Mouse (Mus musculus) hindbrain, embryonic 16.5 days (tissue): ENCODE data around the gene Rplp0. TPM values are rescaled to one million over a fixed set of nuclear protein-coding genes. Genes with fewer than 3 reads are reported as not detected.

Experiments used
- ATAC-seq: fragments of 200-750 bp; cut with Nextera tagmentation; 2 replicates; pipeline ENCODE4 v1.8.0; 2017; ENCODE audit warnings: moderate TSS enrichment, moderate library complexity
- H3K27ac ChIP-seq: fragments of 300-500 bp; sonication (generic); 2 replicates; pipeline ENCODE4 v1.5.1; 2014; ENCODE audit warnings: low read depth, mild to moderate bottlenecking, control low read depth, low read length, moderate library complexity
- H3K27me3 ChIP-seq: fragments of 300-500 bp; sonication (generic); replicated peaks from 2 replicates; pipeline ENCODE4 v1.6.1; 2014; ENCODE audit warnings: low read length; ENCODE audit not compliant: control insufficient read depth, insufficient read depth
- H3K36me3 ChIP-seq: fragments of 300-500 bp; sonication (generic); 2 replicates; pipeline ENCODE4 v1.6.1; 2014; ENCODE audit warnings: mild to moderate bottlenecking, low read length, moderate library complexity, mixed read lengths; ENCODE audit not compliant: control insufficient read depth, insufficient read depth
- H3K4me1 ChIP-seq: fragments of 300-500 bp; sonication (generic); 2 replicates; pipeline ENCODE4 v1.6.1; 2014; ENCODE audit warnings: low read depth, low read length; ENCODE audit not compliant: control insufficient read depth, insufficient read depth
- H3K4me2 ChIP-seq: fragments of 300-500 bp; sonication (generic); 2 replicates; pipeline ENCODE4 v1.6.1; 2014; ENCODE audit warnings: mild to moderate bottlenecking, low read length, control low read depth, moderate library complexity
- H3K4me3 ChIP-seq: fragments of 300-500 bp; sonication (generic); 2 replicates; pipeline ENCODE4 v1.5.1; 2014; ENCODE audit warnings: mild to moderate bottlenecking, low read length, control low read depth, moderate library complexity
- H3K9ac ChIP-seq: fragments of 300-500 bp; sonication (generic); 2 replicates; pipeline ENCODE4 v1.6.1; 2014; ENCODE audit warnings: low read depth, mild to moderate bottlenecking, control low read depth, low read length, moderate library complexity
- H3K9me3 ChIP-seq: fragments of 300-500 bp; sonication (generic); 2 replicates; pipeline ENCODE4 v1.6.1; 2014; ENCODE audit warnings: mild to moderate bottlenecking, low read length, moderate library complexity; ENCODE audit not compliant: control insufficient read depth
- WGBS: fragments of 180-500 bp; shearing (Covaris S2); extraction: QIAGEN DNeasy Blood & Tissue Kit; methylation state at CpG from one replicate; pipeline ENCODE4 v1.1.7; 2014; 5-methylcytosine and 5-hydroxymethylcytosine counted together
- polyA plus RNA-seq: library from polyadenylated mRNA; unstranded; fragments of >200 nt; fragmentation: Nextera tagmentation; extraction: Ambion mirVana; gene quantifications from 2 replicates; pipeline ENCODE4 v1.2.1, GENCODE M21; 2015

Gene Rplp0
- polyA plus RNA-seq, 1 experiment from 2014 or later: 834 TPM

DNA sequence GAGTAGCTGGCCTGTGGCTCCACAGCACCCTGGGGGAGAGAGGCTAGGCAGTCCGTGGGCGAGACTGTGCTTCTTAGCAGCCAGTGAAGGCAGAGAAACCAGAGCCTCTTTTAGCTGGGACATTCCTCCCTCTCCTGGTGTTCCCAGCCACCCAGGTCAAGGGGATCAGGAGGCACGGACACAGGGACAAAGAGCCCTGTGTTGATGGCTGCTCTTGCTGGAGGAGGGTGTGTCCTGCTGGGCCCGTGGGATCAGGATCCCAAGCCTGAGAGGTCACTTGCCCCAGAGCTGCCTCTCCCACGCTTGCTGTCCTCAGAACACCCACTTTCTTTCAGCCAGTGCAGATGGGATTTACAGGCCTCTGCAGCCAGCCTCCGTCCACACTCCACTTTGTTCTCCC, 12.3 kb upstream of the Rplp0 start:
- no peak overlapping the region; the same call in 1 of the 2 replicates for H3K9ac ChIP-seq
- no peak overlapping the region for H3K4me2 ChIP-seq
- H3K36me3 ChIP-seq: peaks cover 18% of the 10 kb centered on the region
- peaks cover 14% of the 10 kb centered on the region for H3K4me1 ChIP-seq
- H3K27ac ChIP-seq: no peak overlapping the region
- H3K9me3 ChIP-seq: no peaks in the 10 kb centered on the region
- no peak for ATAC-seq
- H3K27me3 ChIP-seq: no peaks in the 10 kb centered on the region
- WGBS: 48% methylated on average over 6 of the region's 6 CpGs
- no peak overlapping the region for H3K4me3 ChIP-seq

- Histone ChIP-seq H3K36me3 (peaks cover 18% of the 10 kb centered on the region), H3K27ac (no peak overlapping the region), H3K9ac (no peak overlapping the region), H3K4me2 (no peak overlapping the region), H3K27me3 (no peaks in the 10 kb centered on the region), H3K4me1 (peaks cover 14% of the 10 kb centered on the region), H3K4me3 (no peak overlapping the region), H3K9me3 (no peaks in the 10 kb centered on the region)
- WGBS: 88% methylated on average over 7 of the region's 7 CpGs
- ATAC-seq: no peak
These were observed 11.8 kb upstream of the Rplp0 start for GRCm38 (mm10) chr5:115547421-115547820.

DNA sequence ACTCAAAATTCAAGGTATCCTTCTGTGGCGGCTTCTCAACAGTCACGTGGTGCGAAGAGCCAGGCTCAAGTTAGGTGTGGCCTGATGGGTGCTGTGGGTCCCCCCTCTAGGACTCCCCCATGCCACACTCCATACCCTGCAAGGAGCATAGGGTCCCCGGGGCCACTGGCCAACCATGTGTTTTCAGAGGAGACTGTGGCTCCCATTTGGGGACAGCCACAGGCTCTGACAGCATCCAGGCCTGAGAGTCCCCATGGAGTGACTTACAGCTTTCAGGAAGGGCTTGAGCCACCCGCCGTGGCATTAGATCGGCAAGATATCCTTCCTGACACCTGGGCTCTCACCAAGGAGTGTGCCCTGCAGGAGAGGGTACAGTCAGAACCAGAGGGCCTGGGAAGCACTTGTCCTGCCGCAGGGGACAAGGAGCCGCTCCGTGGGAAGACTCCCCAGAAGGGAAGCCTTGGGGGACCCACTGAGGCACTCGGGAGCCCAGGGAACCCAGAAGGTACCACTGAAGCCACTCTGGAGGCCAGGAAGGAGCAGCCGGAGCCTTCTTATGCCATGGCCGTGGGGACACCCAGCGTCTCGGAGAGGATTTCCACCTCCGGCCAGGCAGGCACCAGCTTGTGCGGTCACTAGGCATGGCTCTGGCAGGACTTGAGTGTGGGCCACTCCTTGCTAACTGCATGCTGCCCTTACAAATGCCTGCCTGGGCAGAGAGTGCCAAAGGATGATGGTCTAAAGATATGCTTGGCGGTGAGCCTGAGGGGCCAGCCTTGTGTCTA, 10.6 kb upstream of the Rplp0 start:
- Histone ChIP-seq H3K27ac (no peak overlapping the region), H3K36me3 (peaks cover 28% of the 10 kb centered on the region), H3K4me1 (peaks cover 7% of the 10 kb centered on the region), H3K9ac (no peak overlapping the region), H3K27me3 (no peaks in the 10 kb centered on the region), H3K4me2 (no peak overlapping the region), H3K4me3 (no peak overlapping the region), H3K9me3 (no peaks in the 10 kb centered on the region)
- no peak for ATAC-seq
- WGBS: 93% methylated on average over 18 of the region's 18 CpGs

GRCm38 (mm10) chr5:115550482-115551005, 8.7 kb upstream of the Rplp0 start:
- WGBS: 76% methylated on average over 11 of the region's 11 CpGs
- H3K36me3 ChIP-seq: peaks cover 36% of the 10 kb centered on the region
- H3K9ac ChIP-seq: no peak overlapping the region

DNA sequence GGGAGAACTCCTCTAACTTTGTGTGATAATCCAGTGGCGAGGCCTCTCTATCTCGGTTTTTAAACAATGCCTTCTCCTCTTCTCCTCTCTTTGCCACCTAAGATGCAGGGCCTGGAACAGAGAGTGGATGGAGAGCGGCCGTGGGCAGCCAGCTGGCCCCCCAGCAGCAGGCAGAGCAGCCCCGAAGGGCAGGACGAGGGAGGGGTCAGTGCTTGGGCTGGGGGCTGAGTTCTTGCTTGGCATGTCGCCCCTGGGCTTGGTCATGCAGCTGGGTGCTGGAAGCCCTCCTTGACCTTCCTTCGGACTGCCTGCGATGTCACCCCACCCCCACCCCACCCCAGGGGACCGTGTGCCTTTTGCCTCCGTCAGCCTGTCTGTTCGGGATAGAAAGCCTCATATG, 7.9 kb upstream of the Rplp0 start:
- Histone ChIP-seq H3K9ac (no peak overlapping the region), H3K27me3 (no peaks in the 10 kb centered on the region), H3K4me3 (no peak overlapping the region), H3K4me1 (no peaks in the 10 kb centered on the region), H3K36me3 (peaks cover 32% of the 10 kb centered on the region), H3K4me2 (no peak overlapping the region), H3K27ac (no peak overlapping the region), H3K9me3 (no peaks in the 10 kb centered on the region)
- WGBS: 74% methylated on average over 12 of the region's 12 CpGs
- ATAC-seq: no peak

More at GRCm38 (mm10) chr5:115550482-115551005, 8.7 kb upstream of the Rplp0 start:
- Histone ChIP-seq H3K27me3 (no peaks in the 10 kb centered on the region), H3K4me3 (no peak overlapping the region), H3K9me3 (no peaks in the 10 kb centered on the region), H3K27ac (no peak overlapping the region), H3K4me1 (no peaks in the 10 kb centered on the region), H3K4me2 (no peak overlapping the region)
- no peak for ATAC-seq

- peaks cover 32% of the 10 kb centered on the region for H3K36me3 ChIP-seq
- no peaks in the 10 kb centered on the region for H3K4me1 ChIP-seq
- no peaks in the 10 kb centered on the region for H3K27me3 ChIP-seq
- no peak overlapping the region for H3K9ac ChIP-seq
- H3K9me3 ChIP-seq: no peaks in the 10 kb centered on the region
- no peak overlapping the region for H3K4me3 ChIP-seq
- 85% methylated on average over 13 of the region's 13 CpGs for WGBS
- ATAC-seq: no peak
- H3K4me2 ChIP-seq: no peak overlapping the region
- H3K27ac ChIP-seq: no peak overlapping the region
These were observed 7.5 kb upstream of the Rplp0 start for GRCm38 (mm10) chr5:115551799-115552198.

DNA sequence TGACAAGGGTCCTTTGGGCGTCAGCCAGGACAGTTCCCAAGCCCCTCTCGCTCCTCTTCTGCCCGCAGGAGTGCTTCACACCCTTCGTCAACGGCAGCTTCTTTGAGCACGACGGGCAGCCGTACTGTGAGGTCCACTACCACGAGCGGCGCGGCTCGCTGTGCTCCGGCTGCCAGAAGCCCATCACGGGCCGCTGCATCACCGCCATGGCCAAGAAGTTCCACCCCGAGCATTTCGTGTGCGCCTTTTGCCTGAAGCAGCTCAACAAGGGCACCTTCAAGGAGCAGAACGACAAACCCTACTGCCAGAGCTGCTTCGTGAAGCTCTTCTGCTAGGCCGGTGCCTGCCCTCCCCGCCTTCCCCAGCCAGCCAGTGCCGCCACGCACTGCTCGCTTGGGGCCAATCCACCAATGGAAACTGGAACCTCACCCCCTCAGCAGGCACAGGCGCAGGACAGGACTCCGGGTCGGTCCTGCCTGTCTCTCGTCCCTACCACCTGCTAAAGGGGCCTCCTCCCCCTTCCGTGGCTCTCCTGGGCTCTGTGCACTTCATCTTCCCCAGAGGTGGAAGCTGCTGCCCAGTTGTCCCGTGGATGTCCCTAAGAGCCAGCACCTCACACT, 5.4 kb upstream of the Rplp0 start:
- Histone ChIP-seq H3K4me2 (no peak overlapping the region), H3K27me3 (no peaks in the 10 kb centered on the region), H3K36me3 (peaks cover 21% of the 10 kb centered on the region), H3K4me3 (no peak overlapping the region), H3K9me3 (no peaks in the 10 kb centered on the region), H3K9ac (no peak overlapping the region), H3K27ac (no peak overlapping the region), H3K4me1 (no peaks in the 10 kb centered on the region)
- ATAC-seq: no peak
- WGBS: 85% methylated on average over 33 of the region's 33 CpGs

GRCm38 (mm10) chr5:115554536-115555291, 4.6 kb upstream of the Rplp0 start:
- Histone ChIP-seq H3K4me1 (no peaks in the 10 kb centered on the region), H3K9ac (no peak overlapping the region), H3K9me3 (no peaks in the 10 kb centered on the region), H3K36me3 (peaks cover 18% of the 10 kb centered on the region), H3K27me3 (no peaks in the 10 kb centered on the region), H3K4me2 (no peak overlapping the region), H3K4me3 (no peak overlapping the region), H3K27ac (no peak overlapping the region)
- ATAC-seq: no peak
- WGBS: 91% methylated on average over 18 of the region's 18 CpGs

DNA sequence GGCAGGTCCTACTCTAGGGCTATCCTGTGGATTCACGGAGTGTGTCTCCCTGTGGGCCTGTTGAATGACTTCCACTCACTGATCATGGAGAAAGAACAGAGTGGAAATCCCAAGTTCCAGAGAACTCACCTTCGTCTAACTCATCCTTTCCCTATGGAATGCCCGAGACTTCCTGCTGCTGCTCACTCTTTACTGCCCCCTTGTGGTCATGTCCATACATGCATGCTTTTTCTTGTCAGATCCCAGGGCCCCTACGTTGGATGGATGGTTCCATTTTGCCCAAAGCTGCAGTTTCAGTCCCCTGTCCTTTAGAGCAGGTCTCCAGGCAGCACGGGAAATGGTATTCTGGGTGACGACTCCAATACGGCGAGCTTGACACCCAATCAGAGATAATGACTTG, 3.0 kb upstream of the Rplp0 start:
- H3K9me3 ChIP-seq: no peaks in the 10 kb centered on the region
- no peak overlapping the region for H3K4me3 ChIP-seq
- H3K4me2 ChIP-seq: no peak overlapping the region
- no peak for ATAC-seq
- H3K9ac ChIP-seq: no peak overlapping the region
- WGBS: 10% methylated on average over 8 of the region's 8 CpGs
- peaks cover 18% of the 10 kb centered on the region for H3K36me3 ChIP-seq
- H3K27me3 ChIP-seq: no peaks in the 10 kb centered on the region
- H3K27ac ChIP-seq: no peak overlapping the region
- peaks cover 9% of the 10 kb centered on the region for H3K4me1 ChIP-seq
